Mouse (Mus musculus): Measurements from ENCODE around the gene Scaf8. TPM values are rescaled to one million over a fixed set of nuclear protein-coding genes. Genes with fewer than 3 reads are reported as not detected.

Scaf8 gene
- polyA plus RNA-seq, 1 experiment = 55.0 TPM

DNA sequence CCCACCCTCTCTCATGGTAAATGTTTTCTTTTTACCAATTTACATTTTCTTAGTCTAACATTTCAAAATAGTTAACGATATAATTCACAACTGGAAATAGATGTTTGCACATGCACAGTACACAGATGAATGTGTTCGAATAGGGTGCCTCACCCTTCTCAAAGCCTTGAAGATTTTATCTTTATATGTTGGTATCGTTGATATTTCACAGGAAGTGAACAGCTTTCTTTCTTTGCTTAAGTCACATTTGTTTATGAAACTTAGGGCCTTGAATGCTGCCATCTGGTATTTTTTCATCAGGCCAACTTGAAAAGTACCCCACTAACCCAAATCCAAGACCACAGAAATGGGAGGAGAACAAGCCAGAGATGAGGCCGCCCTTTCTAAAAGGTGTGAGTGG lies 94.8 kb downstream of the Scaf8 start:
- H3K4me3 ChIP-seq (ENCODE audit: low read depth, low read length) = no peak overlapping the region
- no peaks in the 10 kb centered on the region for H3K27me3 ChIP-seq (ENCODE audit: control insufficient read depth, insufficient read depth, low read length, poor library complexity, severe bottlenecking)
- no peak overlapping the region for H3K9ac ChIP-seq (ENCODE audit: low read depth, poor library complexity, severe bottlenecking)
- H3K4me1 ChIP-seq (ENCODE audit: control insufficient read depth, insufficient read depth, low read length) = peaks cover 6% of the 10 kb centered on the region
- no peak overlapping the region for H3K27ac ChIP-seq (ENCODE audit: insufficient read depth, low read length)
- no peaks in the 10 kb centered on the region for H3K9me3 ChIP-seq (replicated peaks; ENCODE audit: control insufficient read depth, insufficient read depth, low read length, poor library complexity, severe bottlenecking)
- TF ChIP-seq POLR2A (IDR thresholded peaks at IDR 0.05; ENCODE audit: insufficient read depth, low read length) (no peak), EP300 (IDR thresholded peaks at IDR 0.05; ENCODE audit: insufficient read depth, low read depth, low read length) (no peak), CTCF (IDR thresholded peaks at IDR 0.05; ENCODE audit: low read depth, low read length) (no peak)
- H3K36me3 ChIP-seq (ENCODE audit: control insufficient read depth, insufficient read depth, low read length, poor library complexity, severe bottlenecking) = peaks cover 7% of the 10 kb centered on the region

DNA sequence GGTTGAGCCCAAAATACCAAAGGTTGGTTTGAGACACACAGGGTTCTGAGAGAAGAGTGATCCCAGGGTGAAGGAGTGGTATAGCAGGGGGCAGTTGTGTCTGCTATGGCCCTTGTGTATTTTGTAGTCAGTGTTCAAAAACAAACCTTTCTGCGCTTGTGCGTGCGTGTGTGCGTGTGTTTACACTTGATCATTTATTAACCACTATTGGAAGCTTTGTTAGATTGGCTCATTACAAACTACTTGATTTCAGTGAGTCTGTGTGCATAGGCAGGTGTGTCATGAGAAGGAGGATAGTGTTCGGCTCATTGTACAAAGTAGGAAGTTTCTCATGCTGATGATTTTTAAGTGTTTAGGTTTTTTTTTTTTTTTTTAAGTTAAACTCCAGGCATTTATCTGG lies 95.4 kb downstream of the Scaf8 start:
- H3K36me3 ChIP-seq (ENCODE audit: control insufficient read depth, insufficient read depth, low read length, poor library complexity, severe bottlenecking) = peaks cover 4% of the 10 kb centered on the region
- H3K4me1 ChIP-seq (ENCODE audit: control insufficient read depth, insufficient read depth, low read length) = peaks cover 8% of the 10 kb centered on the region
- no peak overlapping the region for H3K4me3 ChIP-seq (ENCODE audit: low read depth, low read length)
- TF ChIP-seq POLR2A (IDR thresholded peaks at IDR 0.05; ENCODE audit: insufficient read depth, low read length) = no peak
- no peak for TF ChIP-seq EP300 (IDR thresholded peaks at IDR 0.05; ENCODE audit: insufficient read depth, low read depth, low read length)
- TF ChIP-seq CTCF (IDR thresholded peaks at IDR 0.05; ENCODE audit: low read depth, low read length) = no peak
- no peaks in the 10 kb centered on the region for H3K9me3 ChIP-seq (replicated peaks; ENCODE audit: control insufficient read depth, insufficient read depth, low read length, poor library complexity, severe bottlenecking)
- no peak overlapping the region for H3K27ac ChIP-seq (ENCODE audit: insufficient read depth, low read length)
- H3K9ac ChIP-seq (ENCODE audit: low read depth, poor library complexity, severe bottlenecking) = no peak overlapping the region
- H3K27me3 ChIP-seq (ENCODE audit: control insufficient read depth, insufficient read depth, low read length, poor library complexity, severe bottlenecking) = no peaks in the 10 kb centered on the region

DNA sequence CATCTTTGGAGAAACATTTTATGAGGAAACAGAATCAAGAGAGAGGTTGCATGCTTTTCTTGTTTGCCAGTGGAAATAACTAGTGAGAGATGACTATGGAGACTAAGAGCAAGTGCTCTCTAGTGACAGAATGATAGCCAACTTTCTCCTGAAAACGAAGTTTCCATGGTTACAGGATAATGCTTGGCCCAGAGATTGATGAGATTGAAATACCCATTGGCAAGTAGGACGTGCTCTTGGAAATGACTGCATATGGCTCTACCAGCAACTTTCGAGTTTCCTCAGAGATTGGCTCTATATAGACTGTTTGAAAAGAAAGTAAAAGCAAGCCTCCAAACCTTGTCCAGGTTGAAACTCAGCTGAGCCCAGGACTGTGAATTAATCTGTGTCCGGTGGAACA lies 97.3 kb downstream of the Scaf8 start:
- no peak overlapping the region for H3K4me3 ChIP-seq (ENCODE audit: low read depth, low read length)
- no peak overlapping the region for H3K9ac ChIP-seq (ENCODE audit: low read depth, poor library complexity, severe bottlenecking)
- H3K4me1 ChIP-seq (ENCODE audit: control insufficient read depth, insufficient read depth, low read length) = peaks cover 5% of the 10 kb centered on the region
- H3K27ac ChIP-seq (ENCODE audit: insufficient read depth, low read length) = no peak overlapping the region
- peaks cover 8% of the 10 kb centered on the region for H3K36me3 ChIP-seq (ENCODE audit: control insufficient read depth, insufficient read depth, low read length, poor library complexity, severe bottlenecking)
- H3K27me3 ChIP-seq (ENCODE audit: control insufficient read depth, insufficient read depth, low read length, poor library complexity, severe bottlenecking) = no peaks in the 10 kb centered on the region
- H3K9me3 ChIP-seq (replicated peaks; ENCODE audit: control insufficient read depth, insufficient read depth, low read length, poor library complexity, severe bottlenecking) = no peaks in the 10 kb centered on the region
- no peak for TF ChIP-seq EP300 (IDR thresholded peaks at IDR 0.05; ENCODE audit: insufficient read depth, low read depth, low read length)

DNA sequence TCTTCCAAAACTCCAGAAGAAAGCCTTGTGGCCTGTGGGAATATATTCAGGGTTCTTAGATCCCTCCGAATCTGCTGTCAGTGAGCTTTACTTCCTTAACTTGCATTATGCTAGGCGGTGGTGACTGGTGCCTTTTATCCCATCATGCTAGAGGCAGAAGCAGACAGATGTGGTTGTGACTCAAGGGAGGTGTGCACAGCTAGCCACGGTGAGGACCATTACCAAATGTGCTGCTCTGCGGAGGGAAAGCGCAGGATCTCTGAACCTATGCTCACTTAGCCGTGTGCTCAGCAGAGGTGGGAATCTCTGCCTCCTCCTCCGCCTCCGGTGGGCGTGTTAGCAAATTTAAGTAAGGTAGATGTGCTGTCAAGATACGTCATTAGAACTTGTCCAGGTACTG lies 98.1 kb downstream of the Scaf8 start:
- Histone ChIP-seq H3K4me1 (ENCODE audit: control insufficient read depth, insufficient read depth, low read length) (peaks cover 5% of the 10 kb centered on the region), H3K4me3 (ENCODE audit: low read depth, low read length) (no peak overlapping the region), H3K9me3 (replicated peaks; ENCODE audit: control insufficient read depth, insufficient read depth, low read length, poor library complexity, severe bottlenecking) (no peaks in the 10 kb centered on the region), H3K27ac (ENCODE audit: insufficient read depth, low read length) (no peak overlapping the region), H3K27me3 (ENCODE audit: control insufficient read depth, insufficient read depth, low read length, poor library complexity, severe bottlenecking) (no peaks in the 10 kb centered on the region), H3K36me3 (ENCODE audit: control insufficient read depth, insufficient read depth, low read length, poor library complexity, severe bottlenecking) (peaks cover 8% of the 10 kb centered on the region; the same call in 1 of the 2 replicates), H3K9ac (ENCODE audit: low read depth, poor library complexity, severe bottlenecking) (no peak overlapping the region)
- TF ChIP-seq EP300 (IDR thresholded peaks at IDR 0.05; ENCODE audit: insufficient read depth, low read depth, low read length) (no peak), POLR2A (IDR thresholded peaks at IDR 0.05; ENCODE audit: insufficient read depth, low read length) (no peak), CTCF (IDR thresholded peaks at IDR 0.05; ENCODE audit: low read depth, low read length) (no peak)

DNA sequence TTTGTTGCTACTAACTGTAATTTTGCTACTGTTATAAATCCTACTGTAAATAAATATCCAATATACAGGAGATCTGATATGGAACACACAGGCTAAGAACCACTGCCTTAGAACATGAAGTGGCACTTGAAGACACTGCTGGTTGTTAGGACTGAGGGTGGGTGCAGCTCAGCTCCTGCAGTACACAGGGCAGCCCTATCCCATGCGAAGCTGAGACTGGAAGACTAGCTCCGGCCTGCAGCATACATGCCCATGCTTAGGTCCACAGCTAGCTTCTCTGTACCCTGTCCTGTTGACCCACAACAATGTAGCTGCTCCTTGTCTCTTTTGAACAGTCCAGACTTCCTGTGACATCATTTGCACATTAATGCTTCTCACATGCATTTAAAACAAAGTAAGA lies 100.1 kb downstream of the Scaf8 start:
- Histone ChIP-seq H3K27me3 (ENCODE audit: control insufficient read depth, insufficient read depth, low read length, poor library complexity, severe bottlenecking) (no peaks in the 10 kb centered on the region), H3K36me3 (ENCODE audit: control insufficient read depth, insufficient read depth, low read length, poor library complexity, severe bottlenecking) (peaks cover 8% of the 10 kb centered on the region; the same call in 1 of the 2 replicates)

DNA sequence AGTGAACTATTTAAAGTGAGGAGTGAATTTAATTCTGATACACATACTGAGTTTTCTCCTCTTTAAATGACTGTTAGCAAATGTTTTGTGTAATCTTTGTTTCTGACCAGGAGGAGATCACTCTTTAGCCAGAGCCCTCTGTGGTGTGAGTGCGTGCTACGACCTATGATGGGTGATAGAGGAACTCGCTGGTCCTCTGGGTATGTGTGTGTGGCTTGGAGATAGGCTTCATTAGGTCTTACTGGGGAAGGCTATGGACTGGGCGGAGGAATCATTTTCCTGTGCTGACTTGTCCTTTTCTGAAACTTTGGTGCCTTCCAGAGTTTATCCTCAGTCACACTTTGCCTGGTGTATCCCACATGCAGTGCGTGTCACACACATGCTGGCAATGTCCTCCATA lies 102.3 kb downstream of the Scaf8 start:
- H3K9ac ChIP-seq (ENCODE audit: low read depth, poor library complexity, severe bottlenecking) = no peak overlapping the region
- peaks cover 2% of the 10 kb centered on the region for H3K4me1 ChIP-seq (ENCODE audit: control insufficient read depth, insufficient read depth, low read length)
- TF ChIP-seq POLR2A (IDR thresholded peaks at IDR 0.05; ENCODE audit: insufficient read depth, low read length) (no peak), CTCF (IDR thresholded peaks at IDR 0.05; ENCODE audit: low read depth, low read length) (no peak), EP300 (IDR thresholded peaks at IDR 0.05; ENCODE audit: insufficient read depth, low read depth, low read length) (no peak)
- H3K9me3 ChIP-seq (replicated peaks; ENCODE audit: control insufficient read depth, insufficient read depth, low read length, poor library complexity, severe bottlenecking) = no peaks in the 10 kb centered on the region
- H3K4me3 ChIP-seq (ENCODE audit: low read depth, low read length) = no peak overlapping the region
- peaks cover 8% of the 10 kb centered on the region; the same call in 1 of the 2 replicates for H3K36me3 ChIP-seq (ENCODE audit: control insufficient read depth, insufficient read depth, low read length, poor library complexity, severe bottlenecking)
- no peak overlapping the region for H3K27ac ChIP-seq (ENCODE audit: insufficient read depth, low read length)
- no peaks in the 10 kb centered on the region for H3K27me3 ChIP-seq (ENCODE audit: control insufficient read depth, insufficient read depth, low read length, poor library complexity, severe bottlenecking)

More for the DNA sequence above, 100.1 kb downstream of the Scaf8 start:
- Histone ChIP-seq H3K4me1 (ENCODE audit: control insufficient read depth, insufficient read depth, low read length) (peaks cover 2% of the 10 kb centered on the region), H3K9ac (ENCODE audit: low read depth, poor library complexity, severe bottlenecking) (no peak overlapping the region), H3K4me3 (ENCODE audit: low read depth, low read length) (no peak overlapping the region), H3K27ac (ENCODE audit: insufficient read depth, low read length) (peak overlapping the region; percentile 11; the same call in 1 of the 2 replicates), H3K9me3 (replicated peaks; ENCODE audit: control insufficient read depth, insufficient read depth, low read length, poor library complexity, severe bottlenecking) (no peaks in the 10 kb centered on the region)
- TF ChIP-seq EP300 (IDR thresholded peaks at IDR 0.05; ENCODE audit: insufficient read depth, low read depth, low read length) (no peak), POLR2A (IDR thresholded peaks at IDR 0.05; ENCODE audit: insufficient read depth, low read length) (no peak), CTCF (IDR thresholded peaks at IDR 0.05; ENCODE audit: low read depth, low read length) (no peak)

Measured in ES-Bruce4 (cell line).